Mouse (Mus musculus) stomach, postnatal 0 days (tissue): ENCODE results near the gene Tmem231. TPM values are rescaled to one million over a fixed set of nuclear protein-coding genes. Genes with fewer than 3 reads are reported as not detected.

Experiments used
- ATAC-seq: fragments of 200-750 bp; cut with Nextera tagmentation; 2 replicates; pipeline ENCODE4 v1.8.0; 2017; ENCODE audit not compliant: low FRiP score, low TSS enrichment
- DNase-seq: peaks from one replicate; pipeline ENCODE4 v3.0.0-alpha.2; 2016; ENCODE audit warnings: low spot score
- H3K27ac ChIP-seq: fragments of 300-500 bp; sonication (generic); replicated peaks from 2 replicates; pipeline ENCODE4 v1.5.1; 2014; ENCODE audit warnings: mild to moderate bottlenecking, control low read depth
- H3K27me3 ChIP-seq: fragments of 300-500 bp; sonication (generic); 2 replicates; pipeline ENCODE4 v1.6.1; 2014; ENCODE audit warnings: low read length; ENCODE audit not compliant: control insufficient read depth, insufficient read depth
- H3K36me3 ChIP-seq: fragments of 300-500 bp; sonication (generic); 2 replicates; pipeline ENCODE4 v1.6.1; 2014; ENCODE audit warnings: low read length, mixed read lengths; ENCODE audit not compliant: control insufficient read depth, insufficient read depth
- H3K4me1 ChIP-seq: fragments of 300-500 bp; sonication (generic); replicated peaks from 2 replicates; pipeline ENCODE4 v1.6.1; 2014; ENCODE audit warnings: antibody characterized with exemption; ENCODE audit not compliant: control insufficient read depth, insufficient read depth
- H3K4me2 ChIP-seq: fragments of 300-500 bp; sonication (generic); replicated peaks from 2 replicates; pipeline ENCODE4 v1.6.1; 2014; ENCODE audit warnings: low read depth, mild to moderate bottlenecking, control low read depth, moderate library complexity
- H3K4me3 ChIP-seq: fragments of 300-500 bp; sonication (generic); 2 replicates; pipeline ENCODE4 v1.5.1; 2014; ENCODE audit warnings: low read depth, low read length, control low read depth
- H3K9ac ChIP-seq: fragments of 300-500 bp; sonication (generic); 2 replicates; pipeline ENCODE4 v1.6.1; 2014; ENCODE audit warnings: mild to moderate bottlenecking, low read length, control low read depth, mixed read lengths
- H3K9me3 ChIP-seq: fragments of 300-500 bp; sonication (generic); 2 replicates; pipeline ENCODE4 v1.6.1; 2016; ENCODE audit warnings: low read length; ENCODE audit not compliant: control insufficient read depth
- CTCF ChIP-seq: IDR thresholded peaks from 2 replicates; pipeline ENCODE4 v1.5.1; 2016; ENCODE audit warnings: antibody characterized with exemption, low read depth, mild to moderate bottlenecking, moderate library complexity
- EP300 ChIP-seq: optimal IDR thresholded peaks from 2 replicates; pipeline ENCODE3; 2016; ENCODE audit warnings: antibody characterized with exemption
- WGBS: fragments of 180-500 bp; shearing (Covaris S2); extraction: QIAGEN DNeasy Blood & Tissue Kit; methylation state at CpG from one replicate; pipeline ENCODE4 v1.1.7; 2014; 5-methylcytosine and 5-hydroxymethylcytosine counted together
- polyA plus RNA-seq: library from polyadenylated mRNA; unstranded; fragments of >200 nt; fragmentation: Nextera tagmentation; extraction: Ambion mirVana; gene quantifications from 2 replicates; pipeline ENCODE4 v1.2.1, GENCODE M21; 2015

Gene Tmem231
- polyA plus RNA-seq, 1 experiment from 2014 or later, result 3.3 TPM

DNA sequence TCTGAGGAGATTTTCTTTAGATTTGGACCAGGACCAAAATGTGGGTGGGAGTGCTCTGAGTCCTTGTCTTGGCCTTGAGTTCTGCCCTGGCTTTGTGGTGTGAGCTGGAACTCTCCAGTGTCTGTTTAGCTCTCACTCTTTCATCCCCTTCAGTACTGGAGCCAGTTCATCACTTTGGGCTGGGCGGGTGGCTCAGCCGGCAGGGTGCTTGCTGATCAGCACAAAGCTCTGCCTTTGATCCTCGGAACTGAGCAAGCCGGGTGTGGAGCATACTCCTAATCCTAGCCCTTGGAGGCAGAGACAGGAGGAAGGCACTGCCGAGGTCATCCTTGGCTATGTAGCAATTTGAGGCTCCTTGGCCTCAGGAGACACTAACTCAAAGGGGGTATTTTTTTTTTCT is 35.3 kb upstream of the Tmem231 start:
- H3K4me2 ChIP-seq, result no peak overlapping the region
- 43% methylated on average over 5 of the region's 5 CpGs for WGBS
- TF ChIP-seq EP300, result no peak
- TF ChIP-seq CTCF, result no peak
- H3K4me3 ChIP-seq, result no peak overlapping the region
- H3K4me1 ChIP-seq, result no peaks in the 10 kb centered on the region
- H3K27me3 ChIP-seq, result no peaks in the 10 kb centered on the region
- H3K36me3 ChIP-seq, result no peaks in the 10 kb centered on the region
- no peak overlapping the region for H3K9ac ChIP-seq
- no peaks in the 10 kb centered on the region for H3K9me3 ChIP-seq
- no peak overlapping the region for H3K27ac ChIP-seq
- DNase-seq, result no peak
- ATAC-seq, result no peak

DNA sequence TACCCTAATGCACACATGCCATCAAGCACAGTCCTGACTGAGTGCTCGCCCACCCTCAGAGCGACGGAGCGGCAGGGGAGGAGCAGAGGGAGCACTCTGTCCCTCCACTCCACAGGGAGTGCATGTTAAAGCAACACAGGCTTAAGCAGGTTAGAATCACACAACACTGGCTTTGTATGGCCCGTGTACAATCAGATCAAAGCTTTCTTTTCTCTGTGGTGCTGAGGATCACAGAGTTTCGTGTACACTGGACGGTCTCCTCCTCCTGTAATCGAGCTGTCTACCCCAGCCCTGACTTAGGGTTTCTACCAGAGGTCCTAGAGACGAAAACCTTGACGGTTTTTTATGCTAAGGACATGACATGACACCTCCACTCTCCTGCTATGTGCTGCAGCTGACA is 34.9 kb upstream of the Tmem231 start:
- no peak overlapping the region for H3K4me3 ChIP-seq
- H3K9ac ChIP-seq, result no peak overlapping the region
- no peak overlapping the region for H3K27ac ChIP-seq
- DNase-seq (no peak), ATAC-seq (no peak)
- H3K36me3 ChIP-seq, result no peaks in the 10 kb centered on the region
- H3K9me3 ChIP-seq, result no peaks in the 10 kb centered on the region
- 80% methylated on average over 10 of the region's 10 CpGs for WGBS
- no peak overlapping the region for H3K4me2 ChIP-seq
- TF ChIP-seq CTCF, result no peak
- H3K4me1 ChIP-seq, result no peaks in the 10 kb centered on the region
- H3K27me3 ChIP-seq, result no peaks in the 10 kb centered on the region

DNA sequence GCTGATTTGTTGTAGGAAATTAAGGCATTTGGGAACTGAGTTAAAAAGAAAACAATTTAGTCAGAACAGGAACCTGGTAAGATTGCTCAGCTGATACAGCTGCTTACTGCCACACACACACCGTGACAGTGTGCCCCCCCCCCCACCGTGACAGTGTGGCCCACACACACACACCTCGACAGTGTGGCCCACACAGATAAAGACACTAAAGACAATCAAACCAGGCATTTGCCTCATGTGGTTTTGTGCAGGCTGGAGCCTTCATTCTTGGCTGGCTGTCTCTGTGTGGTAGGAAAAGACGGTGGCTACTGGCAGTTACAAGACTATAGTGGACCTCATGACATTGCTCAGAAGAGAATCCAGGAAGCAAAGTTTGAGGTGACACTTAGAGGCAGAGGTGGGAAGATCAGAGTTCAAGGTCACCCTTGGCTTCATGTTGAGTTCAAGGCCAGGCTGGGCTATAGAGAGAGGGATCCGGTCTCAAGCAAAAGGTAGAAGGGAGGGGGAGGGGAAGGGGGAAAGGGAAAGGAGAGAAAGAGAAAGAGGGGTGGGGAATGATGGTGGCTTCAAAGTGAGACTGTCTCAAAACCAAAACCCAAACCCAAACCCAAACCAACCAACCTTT is 33.7 kb upstream of the Tmem231 start:
- Histone ChIP-seq H3K9ac (no peak overlapping the region), H3K27ac (no peak overlapping the region), H3K4me2 (no peak overlapping the region), H3K27me3 (no peaks in the 10 kb centered on the region), H3K36me3 (no peaks in the 10 kb centered on the region), H3K4me1 (no peaks in the 10 kb centered on the region), H3K4me3 (no peak overlapping the region), H3K9me3 (no peaks in the 10 kb centered on the region)
- WGBS, result 85% methylated on average over 5 of the region's 5 CpGs
- DNase-seq (no peak), ATAC-seq (no peak)
- no peak for TF ChIP-seq CTCF
- no peak for TF ChIP-seq EP300

DNA sequence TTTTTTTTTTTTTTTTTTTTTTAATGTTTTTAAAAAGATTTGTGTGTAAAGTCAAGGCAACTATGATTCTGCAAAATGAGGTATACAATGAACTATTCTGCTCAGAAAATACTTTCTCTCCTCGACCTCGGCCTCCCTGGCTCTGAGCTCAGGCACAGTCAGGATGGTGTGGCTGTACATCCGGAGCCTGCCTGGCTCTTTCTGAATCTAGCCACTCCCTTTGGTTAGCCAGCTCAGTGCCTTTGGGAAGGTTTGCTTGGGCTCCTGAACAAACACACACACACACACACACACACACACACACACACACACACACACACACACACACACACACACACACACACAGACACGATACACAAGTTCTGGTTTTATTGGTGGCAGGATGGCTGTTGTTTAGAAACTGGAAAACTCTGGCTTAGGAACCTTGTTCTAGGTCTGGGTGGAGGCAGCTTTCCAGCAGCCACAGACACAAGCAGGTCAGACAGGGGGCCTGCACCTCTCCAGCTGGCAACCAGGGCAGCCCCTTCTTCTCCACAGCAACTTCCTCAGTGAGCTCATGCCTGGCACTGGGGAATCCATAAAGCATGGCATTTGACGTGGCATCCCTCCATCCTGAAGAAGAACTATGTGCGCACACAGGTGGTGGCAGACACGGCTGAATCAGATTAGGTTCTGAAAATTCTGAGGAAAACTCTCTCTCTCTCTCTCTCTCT is 31.3 kb upstream of the Tmem231 start:
- ATAC-seq (0 out of 2 replicates have a peak, but pooled peaks have one; percentile 45), DNase-seq (peak; percentile 26)
- Histone ChIP-seq H3K9ac (no peak overlapping the region), H3K4me3 (no peak overlapping the region), H3K9me3 (no peaks in the 10 kb centered on the region), H3K36me3 (no peaks in the 10 kb centered on the region), H3K4me2 (no peak overlapping the region), H3K27ac (no peak overlapping the region), H3K4me1 (no peaks in the 10 kb centered on the region), H3K27me3 (no peaks in the 10 kb centered on the region)
- 57% methylated on average over 7 of the region's 7 CpGs for WGBS
- no peak for TF ChIP-seq EP300
- TF ChIP-seq CTCF, result no peak

DNA sequence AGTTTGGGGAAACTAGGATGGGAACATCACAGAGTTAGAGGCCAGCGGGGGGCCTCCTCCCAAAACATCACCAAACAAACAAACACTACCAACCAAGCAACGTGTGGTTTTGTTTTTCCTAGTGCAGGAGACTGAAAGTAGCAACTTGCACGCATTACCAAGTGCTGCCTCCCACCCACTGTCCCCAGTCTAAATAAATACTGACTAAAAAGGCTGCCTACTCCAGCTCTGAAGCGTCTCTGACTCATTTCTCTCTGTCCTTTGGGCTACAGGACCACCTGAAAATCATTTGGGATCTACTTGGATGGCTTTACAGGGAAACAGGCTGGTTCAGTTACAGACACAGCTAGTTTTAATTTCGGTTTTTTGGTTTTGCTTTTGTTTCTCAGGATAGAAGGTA is 30.7 kb upstream of the Tmem231 start:
- no peak for ATAC-seq
- H3K4me3 ChIP-seq, result no peak overlapping the region
- no peak overlapping the region for H3K27ac ChIP-seq
- H3K4me2 ChIP-seq, result no peak overlapping the region
- no peak overlapping the region for H3K9ac ChIP-seq
- no peaks in the 10 kb centered on the region for H3K4me1 ChIP-seq
- 54% methylated on average over 5 of the region's 5 CpGs for WGBS
- no peaks in the 10 kb centered on the region for H3K9me3 ChIP-seq
- H3K27me3 ChIP-seq, result no peaks in the 10 kb centered on the region
- DNase-seq, result no peak
- no peaks in the 10 kb centered on the region for H3K36me3 ChIP-seq
- TF ChIP-seq CTCF (no peak), EP300 (no peak)

DNA sequence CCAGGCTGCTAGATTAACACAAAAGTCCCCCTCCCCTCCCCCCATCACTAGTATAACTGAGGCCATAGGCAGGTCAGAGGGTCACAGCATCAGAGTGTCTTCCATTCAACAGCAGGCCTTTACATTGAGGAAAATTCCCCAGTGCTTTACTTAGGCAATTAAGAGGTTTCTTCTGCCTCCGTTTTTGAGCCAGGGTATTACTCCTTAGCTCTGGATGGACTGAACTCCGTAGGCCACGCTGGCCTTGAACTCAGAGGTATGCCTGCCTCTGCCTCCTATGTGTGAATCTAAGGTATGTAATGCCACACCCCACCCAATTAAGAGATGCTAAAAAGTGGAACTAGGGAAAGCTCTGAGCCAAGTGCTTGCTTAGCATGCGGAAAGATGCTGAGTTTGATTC is 29.9 kb upstream of the Tmem231 start:
- TF ChIP-seq CTCF, result no peak
- no peak for TF ChIP-seq EP300
- Histone ChIP-seq H3K36me3 (no peaks in the 10 kb centered on the region), H3K9me3 (no peaks in the 10 kb centered on the region), H3K27me3 (no peaks in the 10 kb centered on the region), H3K4me3 (no peak overlapping the region), H3K27ac (no peak overlapping the region), H3K9ac (no peak overlapping the region), H3K4me1 (no peaks in the 10 kb centered on the region), H3K4me2 (no peak overlapping the region)
- WGBS, result 85% methylated on average over 4 of the region's 4 CpGs
- DNase-seq, result no peak
- ATAC-seq, result no peak
